Mouse (Mus musculus): ENCODE data around the gene Ccnq. TPM values are rescaled to one million over a fixed set of nuclear protein-coding genes. Genes with fewer than 3 reads are reported as not detected.
A peak's percentile ranks its signal among the peaks of the same experiment; 100 is the strongest.
"Not testable (repeated sequence)": the region's sequence is repeated elsewhere in the genome, so short reads cannot be mapped to it uniquely, and the experiment has no call there.

Ccnq gene
- polyA plus RNA-seq, 1 experiment from 2014 or later = 37.9 TPM

DNA sequence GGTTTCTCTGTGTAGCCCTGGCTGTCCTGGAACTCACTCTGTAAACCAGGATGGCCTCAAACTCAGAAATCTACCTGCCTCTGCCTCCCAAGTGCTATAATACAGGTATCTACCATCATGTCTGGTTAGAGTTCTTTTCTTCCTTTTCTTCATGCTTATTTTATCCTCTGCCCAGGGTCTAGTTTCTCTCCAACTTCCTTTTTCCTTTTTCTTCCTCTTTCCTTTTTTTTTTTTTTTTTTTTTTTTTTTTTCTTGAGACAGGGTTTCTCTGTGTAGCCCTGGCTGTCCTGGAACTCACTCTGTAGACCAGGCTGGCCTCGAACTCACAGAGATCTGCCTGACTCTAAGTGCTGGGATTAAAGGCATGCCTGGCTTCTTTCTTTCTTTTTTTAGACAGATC is 2.6 kb upstream of the Ccnq start:
- H3K4me3 ChIP-seq; H3K36me3 ChIP-seq (replicated peaks); H3K27ac ChIP-seq (replicated peaks); H3K27me3 ChIP-seq (replicated peaks; ENCODE audit: low read depth, poor library complexity, severe bottlenecking); H3K9me3 ChIP-seq; DNase-seq (ENCODE audit: low spot score): not testable (repeated sequence)
- H3K4me1 ChIP-seq = peaks cover 32% of the 10 kb centered on the region
- WGBS = 87% methylated on average over 1 of the region's 1 CpGs

DNA sequence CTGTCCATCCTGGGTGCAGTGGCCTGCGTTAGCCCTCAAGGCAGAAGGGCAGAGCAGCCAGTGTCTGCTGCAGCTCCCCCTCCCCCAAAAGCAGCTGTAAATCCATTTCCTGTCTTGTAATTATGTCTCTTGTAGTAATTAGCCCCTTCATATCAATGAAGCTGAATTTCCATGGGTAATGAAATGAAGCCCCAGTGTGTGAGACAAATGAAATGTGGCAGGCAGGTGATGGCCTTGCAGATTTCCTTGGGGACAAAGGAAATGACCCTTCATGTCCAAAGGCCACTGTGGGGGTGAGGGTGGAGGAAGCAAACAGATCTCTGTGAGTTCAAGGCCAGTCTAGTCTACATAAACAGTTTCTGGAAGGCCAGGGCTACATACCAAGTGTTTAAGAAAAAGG is 1.7 kb upstream of the Ccnq start:
- no peak for DNase-seq (ENCODE audit: low spot score)
- H3K4me3 ChIP-seq = no peak overlapping the region
- H3K27me3 ChIP-seq (replicated peaks; ENCODE audit: low read depth, poor library complexity, severe bottlenecking) = no peaks in the 10 kb centered on the region
- H3K27ac ChIP-seq (replicated peaks) = no peak overlapping the region
- peaks cover 26% of the 10 kb centered on the region for H3K4me1 ChIP-seq
- H3K9me3 ChIP-seq = no peaks in the 10 kb centered on the region
- WGBS = 55% methylated on average over 1 of the region's 1 CpGs
- H3K36me3 ChIP-seq (replicated peaks) = peaks cover 17% of the 10 kb centered on the region

DNA sequence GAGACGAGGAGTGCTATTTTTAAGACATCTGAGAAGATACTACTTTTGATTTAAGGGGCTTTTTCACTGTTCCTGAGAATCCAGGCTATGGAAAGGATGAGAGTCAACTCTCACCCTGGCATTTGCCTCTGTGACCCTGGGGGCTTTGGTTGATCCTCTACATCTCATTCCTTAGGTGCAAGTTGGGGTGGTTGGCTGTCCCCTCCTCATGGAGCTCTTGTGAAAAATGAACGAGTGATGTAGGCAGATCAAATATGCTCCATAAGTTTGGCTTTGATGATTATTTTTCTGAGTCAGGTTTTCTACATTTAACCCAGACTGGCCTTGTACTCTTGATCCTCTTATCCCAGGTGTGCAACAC is 294 bp upstream of the Ccnq start:
- H3K27ac ChIP-seq (replicated peaks) = peak overlapping the region; percentile 91
- 14% methylated on average over 2 of the region's 2 CpGs for WGBS

DNA sequence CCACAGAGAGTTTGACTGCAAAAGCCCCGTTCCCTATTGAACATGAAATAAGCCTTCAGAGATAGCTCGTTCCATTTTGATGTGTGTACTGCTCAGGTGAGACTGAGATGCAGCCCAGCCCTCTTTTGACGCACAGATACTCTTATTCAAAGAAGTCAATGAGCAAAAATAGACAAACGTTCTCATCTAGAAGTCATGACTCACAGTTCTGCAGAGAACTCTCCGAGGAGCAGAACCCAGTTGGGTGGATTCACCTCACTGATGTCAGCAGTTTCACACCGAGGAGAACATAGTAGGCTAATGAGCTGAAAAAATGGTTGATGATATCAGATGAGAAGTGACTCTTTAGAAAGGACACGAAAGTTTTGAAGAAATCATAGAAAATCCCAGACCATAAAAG is 5.3 kb downstream of the Ccnq start:
- H3K27me3 ChIP-seq (replicated peaks; ENCODE audit: low read depth, poor library complexity, severe bottlenecking) = no peaks in the 10 kb centered on the region
- no peak for DNase-seq (ENCODE audit: low spot score)
- peaks cover 9% of the 10 kb centered on the region for H3K4me1 ChIP-seq
- no peak overlapping the region for H3K4me3 ChIP-seq
- WGBS = 91% methylated on average over 7 of the region's 7 CpGs
- peaks cover 26% of the 10 kb centered on the region for H3K36me3 ChIP-seq (replicated peaks)
- no peak overlapping the region for H3K27ac ChIP-seq (replicated peaks)
- H3K9me3 ChIP-seq = no peaks in the 10 kb centered on the region

More for the DNA sequence above, 294 bp upstream of the Ccnq start:
- Histone ChIP-seq H3K27me3 (replicated peaks; ENCODE audit: low read depth, poor library complexity, severe bottlenecking) (no peaks in the 10 kb centered on the region), H3K9me3 (no peaks in the 10 kb centered on the region), H3K4me1 (peaks cover 26% of the 10 kb centered on the region), H3K36me3 (replicated peaks) (peaks cover 26% of the 10 kb centered on the region), H3K4me3 (peak overlapping the region; percentile 75)
- DNase-seq (ENCODE audit: low spot score) = no peak

DNA sequence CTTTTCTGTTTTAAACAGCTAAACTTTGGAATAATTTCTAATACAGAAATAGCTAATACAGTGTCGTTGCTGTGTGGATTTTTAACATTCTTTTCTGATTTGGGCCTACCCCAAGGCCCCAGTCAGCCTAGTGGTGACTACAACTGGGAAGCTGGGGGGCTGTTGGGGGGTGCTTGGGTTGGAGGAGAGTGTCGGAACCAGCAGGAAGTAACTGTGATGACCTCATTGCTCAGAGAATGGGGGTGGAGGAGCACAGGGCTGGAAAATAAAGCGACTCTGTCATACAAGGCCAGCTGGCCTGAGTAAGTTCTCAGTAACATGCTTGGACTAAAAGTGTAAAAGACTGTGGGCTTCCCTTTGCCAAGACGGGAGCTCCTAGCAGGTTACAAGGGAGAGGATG is 6.1 kb downstream of the Ccnq start:
- Histone ChIP-seq H3K27me3 (replicated peaks; ENCODE audit: low read depth, poor library complexity, severe bottlenecking) (no peaks in the 10 kb centered on the region), H3K4me1 (peaks cover 1% of the 10 kb centered on the region), H3K36me3 (replicated peaks) (peaks cover 26% of the 10 kb centered on the region), H3K27ac (replicated peaks) (no peak overlapping the region), H3K9me3 (no peaks in the 10 kb centered on the region), H3K4me3 (no peak overlapping the region)
- WGBS = 68% methylated on average over 4 of the region's 4 CpGs
- no peak for DNase-seq (ENCODE audit: low spot score)

DNA sequence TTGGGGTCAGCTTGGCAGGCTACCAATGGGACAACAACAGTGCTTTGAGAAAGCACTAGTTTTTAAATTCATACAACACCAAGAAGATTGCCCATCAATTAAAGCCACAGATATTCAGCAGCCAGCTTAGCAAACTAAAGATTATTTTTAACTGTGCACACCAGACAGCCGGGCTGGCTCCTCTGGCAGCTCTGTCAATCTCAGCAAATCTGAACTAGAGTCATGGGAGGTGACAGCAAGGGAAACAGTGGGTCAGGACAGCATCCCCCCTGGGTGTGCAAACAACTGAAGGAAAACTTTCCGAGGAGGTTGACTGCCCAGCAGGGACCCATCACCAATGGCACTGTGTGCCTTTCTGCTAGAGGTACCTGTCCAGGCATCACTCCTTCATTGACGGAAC is 9.1 kb downstream of the Ccnq start:
- peaks cover 2% of the 10 kb centered on the region; the same call in 1 of the 2 replicates for H3K4me1 ChIP-seq
- H3K36me3 ChIP-seq (replicated peaks) = peaks cover 2% of the 10 kb centered on the region; the same call in 1 of the 2 replicates
- no peaks in the 10 kb centered on the region for H3K9me3 ChIP-seq
- no peak for DNase-seq (ENCODE audit: low spot score)
- H3K4me3 ChIP-seq = no peak overlapping the region
- WGBS = 73% methylated on average over 3 of the region's 3 CpGs
- no peak overlapping the region for H3K27ac ChIP-seq (replicated peaks)
- H3K27me3 ChIP-seq (replicated peaks; ENCODE audit: low read depth, poor library complexity, severe bottlenecking) = no peaks in the 10 kb centered on the region

DNA sequence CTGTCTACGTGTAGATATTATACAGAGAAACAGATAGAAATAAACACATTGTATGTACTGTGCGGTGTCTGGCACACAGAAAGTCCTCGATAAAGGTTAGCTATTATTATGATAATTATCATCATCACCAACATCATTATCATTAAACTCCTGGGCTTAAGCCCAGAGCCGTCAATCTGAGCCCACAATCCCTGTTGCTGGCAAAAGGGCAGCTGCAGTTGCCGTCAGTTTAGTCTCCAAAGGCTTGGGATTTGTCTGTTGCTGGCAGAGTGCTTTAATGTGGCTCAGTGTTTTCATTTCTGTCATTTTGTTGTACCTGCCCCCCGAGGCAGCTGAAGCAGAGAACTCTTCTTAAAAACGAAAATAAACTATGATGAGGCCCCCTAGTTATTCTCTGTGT is 9.6 kb downstream of the Ccnq start:
- Histone ChIP-seq H3K27me3 (replicated peaks; ENCODE audit: low read depth, poor library complexity, severe bottlenecking) (no peaks in the 10 kb centered on the region), H3K36me3 (replicated peaks) (no peaks in the 10 kb centered on the region), H3K9me3 (no peaks in the 10 kb centered on the region), H3K27ac (replicated peaks) (no peak overlapping the region), H3K4me3 (no peak overlapping the region), H3K4me1 (peaks cover 6% of the 10 kb centered on the region; the same call in 1 of the 2 replicates)
- 71% methylated on average over 7 of the region's 7 CpGs for WGBS
- DNase-seq (ENCODE audit: low spot score) = no peak

DNA sequence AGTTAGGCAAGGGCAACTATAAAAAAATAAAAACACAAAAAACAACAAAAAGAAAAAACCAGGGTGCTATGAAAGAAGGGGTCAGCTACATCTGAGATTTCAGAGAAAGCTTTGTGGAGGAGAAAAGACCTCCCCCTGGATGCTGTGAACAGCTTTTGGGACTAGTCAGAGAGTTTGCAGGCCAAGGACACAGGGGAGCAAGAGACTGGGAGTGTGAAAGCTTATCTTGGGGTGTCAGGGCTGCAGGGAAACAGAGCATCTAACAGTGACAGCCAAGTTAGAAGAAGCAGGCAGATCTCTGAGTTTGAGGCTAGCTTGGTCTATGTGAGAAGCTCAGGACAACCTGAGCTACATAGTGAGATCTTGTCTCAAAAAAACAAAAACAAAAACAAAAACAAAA is 12.2 kb downstream of the Ccnq start:
- no peak for DNase-seq (ENCODE audit: low spot score)
- Histone ChIP-seq H3K27ac (replicated peaks) (no peak overlapping the region), H3K36me3 (replicated peaks) (no peaks in the 10 kb centered on the region), H3K27me3 (replicated peaks; ENCODE audit: low read depth, poor library complexity, severe bottlenecking) (0 out of 2 replicates have a peak, but pooled peaks cover 4% of the 10 kb centered on the region), H3K4me1 (peaks cover 6% of the 10 kb centered on the region; the same call in 1 of the 2 replicates), H3K9me3 (no peaks in the 10 kb centered on the region), H3K4me3 (no peak overlapping the region)

DNA sequence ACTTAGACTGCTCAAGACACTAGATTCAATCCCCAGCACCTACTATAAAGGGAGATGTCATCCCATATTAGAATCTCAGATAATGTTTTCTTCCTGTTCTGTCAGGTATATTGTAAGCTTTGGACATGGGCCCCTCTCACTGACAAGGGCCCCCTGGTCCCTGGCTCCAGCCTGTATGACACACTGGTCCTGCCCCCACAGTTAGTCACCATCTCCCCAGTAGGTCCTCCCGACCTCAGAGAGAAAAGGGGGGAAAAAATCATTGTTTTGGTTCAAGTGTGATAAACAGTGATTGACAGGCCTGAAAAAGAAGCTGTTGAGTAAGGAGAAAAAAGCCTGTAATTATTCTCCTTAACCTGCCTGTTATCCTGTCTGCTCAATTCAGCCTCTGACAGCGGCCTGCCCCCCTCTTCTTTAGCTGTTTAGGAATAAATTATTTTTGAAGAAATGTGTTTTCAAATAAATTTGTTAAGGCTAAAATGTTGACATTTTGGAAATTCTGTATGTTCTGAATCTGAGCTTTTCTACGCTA is 14.6 kb downstream of the Ccnq start:
- WGBS = 52% methylated on average over 3 of the region's 3 CpGs

DNA sequence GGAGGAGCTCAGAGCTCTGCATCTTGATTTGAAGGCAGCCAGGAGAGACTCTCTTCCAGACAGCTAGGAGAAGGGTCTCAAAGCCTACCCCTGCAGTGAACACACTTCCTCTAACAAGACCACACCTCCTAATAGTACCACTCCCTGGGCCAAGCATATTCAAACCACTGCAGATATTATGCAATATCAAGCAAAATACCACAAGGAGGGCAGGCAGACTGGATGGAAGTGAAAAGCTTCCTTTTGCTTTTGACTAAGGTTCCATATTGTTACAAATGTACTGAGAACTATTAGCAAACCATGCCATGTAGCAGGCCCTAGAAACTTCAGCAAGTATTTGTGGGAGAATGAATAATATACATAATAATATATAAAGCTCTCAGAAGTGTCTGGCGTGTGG is 16.4 kb downstream of the Ccnq start:
- H3K4me3 ChIP-seq = no peak overlapping the region
- H3K27me3 ChIP-seq (replicated peaks; ENCODE audit: low read depth, poor library complexity, severe bottlenecking) = 0 out of 2 replicates have a peak, but pooled peaks cover 4% of the 10 kb centered on the region
- no peaks in the 10 kb centered on the region for H3K36me3 ChIP-seq (replicated peaks)
- no peaks in the 10 kb centered on the region for H3K9me3 ChIP-seq
- no peak overlapping the region for H3K27ac ChIP-seq (replicated peaks)
- 91% methylated on average over 1 of the region's 1 CpGs for WGBS
- no peak for DNase-seq (ENCODE audit: low spot score)
- peaks cover 6% of the 10 kb centered on the region; the same call in 1 of the 2 replicates for H3K4me1 ChIP-seq

More for the DNA sequence above, 14.6 kb downstream of the Ccnq start:
- no peak overlapping the region for H3K27ac ChIP-seq (replicated peaks)
- no peaks in the 10 kb centered on the region for H3K36me3 ChIP-seq (replicated peaks)
- H3K9me3 ChIP-seq = no peaks in the 10 kb centered on the region
- peaks cover 6% of the 10 kb centered on the region; the same call in 1 of the 2 replicates for H3K4me1 ChIP-seq
- H3K27me3 ChIP-seq (replicated peaks; ENCODE audit: low read depth, poor library complexity, severe bottlenecking) = 0 out of 2 replicates have a peak, but pooled peaks cover 4% of the 10 kb centered on the region
- H3K4me3 ChIP-seq = no peak overlapping the region
- DNase-seq (ENCODE audit: low spot score) = no peak

DNA sequence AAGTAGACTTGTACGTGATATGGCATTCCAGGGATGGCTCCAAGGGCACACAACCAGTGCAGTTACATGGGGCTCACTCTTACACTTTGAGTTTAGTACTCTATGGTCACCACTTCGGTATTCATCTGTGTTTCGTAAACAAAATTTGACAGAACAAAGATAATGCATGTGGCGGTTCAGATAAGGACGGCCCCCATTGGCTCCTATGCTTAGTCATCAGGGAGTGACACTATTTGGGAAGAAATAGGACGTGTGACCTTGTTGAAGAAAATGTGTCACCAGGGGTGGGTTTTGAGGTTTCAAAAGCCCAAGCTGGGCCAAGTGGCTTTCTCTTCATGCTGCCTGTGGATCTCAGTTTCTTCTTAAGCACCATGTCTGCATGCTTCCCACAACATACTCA is 18.9 kb downstream of the Ccnq start:
- 0 out of 2 replicates have a peak, but pooled peaks cover 4% of the 10 kb centered on the region for H3K27me3 ChIP-seq (replicated peaks; ENCODE audit: low read depth, poor library complexity, severe bottlenecking)
- H3K4me1 ChIP-seq = peaks cover 6% of the 10 kb centered on the region; the same call in 1 of the 2 replicates
- no peak overlapping the region for H3K27ac ChIP-seq (replicated peaks)
- 89% methylated on average over 6 of the region's 6 CpGs for WGBS
- no peaks in the 10 kb centered on the region for H3K36me3 ChIP-seq (replicated peaks)
- H3K4me3 ChIP-seq = no peak overlapping the region
- no peaks in the 10 kb centered on the region for H3K9me3 ChIP-seq
- DNase-seq (ENCODE audit: low spot score) = no peak

DNA sequence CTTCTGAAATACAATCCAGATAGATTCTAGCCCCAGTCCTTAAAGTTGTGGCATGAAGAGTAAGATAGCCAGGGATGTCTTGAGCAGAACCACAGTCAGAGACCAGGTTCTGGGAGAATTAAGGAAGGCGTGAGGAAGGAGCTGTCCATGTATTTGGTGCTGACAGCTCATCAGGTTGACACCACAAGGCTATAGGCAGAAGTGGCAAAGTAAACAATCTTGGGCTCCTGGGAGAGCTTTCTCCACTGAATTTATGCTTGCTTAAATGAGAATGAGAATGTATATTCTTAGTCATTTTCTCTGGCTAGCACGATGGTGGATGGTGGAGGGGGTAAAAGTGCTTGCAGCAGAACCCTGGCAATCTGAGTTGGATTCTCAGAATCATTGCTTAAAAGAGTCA is 20.6 kb downstream of the Ccnq start:
- WGBS = 29% methylated on average over 2 of the region's 2 CpGs
- no peaks in the 10 kb centered on the region for H3K9me3 ChIP-seq
- H3K36me3 ChIP-seq (replicated peaks) = no peaks in the 10 kb centered on the region
- H3K27ac ChIP-seq (replicated peaks) = no peak overlapping the region
- peak; percentile 18 for DNase-seq (ENCODE audit: low spot score)
- H3K27me3 ChIP-seq (replicated peaks; ENCODE audit: low read depth, poor library complexity, severe bottlenecking) = 0 out of 2 replicates have a peak, but pooled peaks cover 2% of the 10 kb centered on the region
- no peaks in the 10 kb centered on the region for H3K4me1 ChIP-seq
- no peak overlapping the region for H3K4me3 ChIP-seq

DNA sequence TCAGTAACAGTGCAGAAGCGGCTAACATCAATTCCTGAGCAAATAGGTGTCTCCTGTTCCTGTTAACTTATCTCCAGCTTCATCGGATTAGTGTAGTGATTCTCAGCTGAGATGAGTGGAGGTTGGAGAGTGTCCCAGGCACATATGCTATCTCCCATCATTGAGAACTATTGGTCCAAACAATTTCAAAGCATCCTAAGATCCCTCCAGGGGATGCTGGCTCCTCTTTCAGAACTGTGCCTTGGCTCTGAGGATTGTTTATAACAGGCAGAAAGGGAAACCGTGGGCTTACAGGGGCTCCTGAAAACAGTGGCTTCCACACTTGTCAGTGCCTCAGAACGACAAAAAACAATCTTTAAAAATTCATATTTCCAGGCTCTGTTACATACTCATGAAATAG is 23.5 kb downstream of the Ccnq start:
- 76% methylated on average over 4 of the region's 4 CpGs for whole genome bisulfite sequencing
- Histone ChIP-seq H3K4me3 (no peak overlapping the region), H3K27ac (replicated peaks) (no peak overlapping the region), H3K9me3 (no peaks in the 10 kb centered on the region), H3K27me3 (replicated peaks; ENCODE audit: low read depth, poor library complexity, severe bottlenecking) (no peaks in the 10 kb centered on the region), H3K36me3 (replicated peaks) (no peaks in the 10 kb centered on the region), H3K4me1 (no peaks in the 10 kb centered on the region)
- no peak for DNase-seq (ENCODE audit: low spot score)

Data from embryonic facial prominence, embryonic 10.5 days (tissue).